Mouse (Mus musculus): ENCODE results near the gene Emilin3. TPM values are rescaled to one million over a fixed set of nuclear protein-coding genes. Genes with fewer than 3 reads are reported as not detected.
"Not testable (repeated sequence)": the region's sequence is repeated elsewhere in the genome, so short reads cannot be mapped to it uniquely, and the experiment has no call there.

Gene Emilin3
- 0.56 and 0.70 TPM in 2 replicates for polyA plus RNA-seq (2011; ENCODE audit: insufficient read depth, insufficient read length, low read depth, missing spikeins)

DNA sequence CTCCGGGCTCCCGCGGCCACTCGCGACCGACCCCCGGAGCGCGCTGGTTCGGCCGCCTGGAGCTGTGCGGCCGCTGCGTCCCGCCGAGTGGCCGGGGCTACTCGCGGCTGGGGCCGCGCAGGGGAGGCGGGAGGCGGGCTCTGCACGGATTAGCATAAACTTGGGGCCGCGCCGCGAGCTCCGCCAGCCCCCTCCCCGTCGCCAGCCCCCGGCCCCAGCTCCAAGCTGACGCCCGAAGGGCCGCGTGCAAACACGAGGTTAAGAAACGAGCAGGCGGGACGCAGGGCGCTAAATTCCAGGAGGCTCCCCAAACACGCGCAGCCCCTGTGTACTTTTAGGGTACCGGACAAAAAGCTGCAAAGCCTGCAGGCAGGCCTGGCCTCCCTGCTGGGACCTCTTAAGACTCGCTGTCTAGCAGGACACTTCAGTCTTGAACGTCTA is at the start of gene Emilin3:
Gene Emilin3, minus strand, starts transcription at position 98 of the 441 bp plus-strand sequence.
- Histone ChIP-seq H3K9ac (ENCODE audit: low read depth, poor library complexity, severe bottlenecking) (peak within 1 kb of the TSS; percentile 65), H3K27ac (ENCODE audit: insufficient read depth, low read length) (no peak within 1 kb of the TSS), H3K36me3 (ENCODE audit: control insufficient read depth, insufficient read depth, low read length, poor library complexity, severe bottlenecking) (no peaks in the 10 kb centered on the region), H3K4me1 (ENCODE audit: control insufficient read depth, insufficient read depth, low read length) (no peaks in the 10 kb centered on the region), H3K9me3 (replicated peaks; ENCODE audit: control insufficient read depth, insufficient read depth, low read length, poor library complexity, severe bottlenecking) (no peaks in the 10 kb centered on the region), H3K4me3 (ENCODE audit: low read depth, low read length) (peak within 1 kb of the TSS; percentile 49), H3K27me3 (ENCODE audit: control insufficient read depth, insufficient read depth, low read length, poor library complexity, severe bottlenecking) (peaks cover 11% of the 10 kb centered on the region)
- TF ChIP-seq CTCF (IDR thresholded peaks at IDR 0.05; ENCODE audit: low read depth, low read length) (no peak), EP300 (IDR thresholded peaks at IDR 0.05; ENCODE audit: insufficient read depth, low read depth, low read length) (no peak), POLR2A (IDR thresholded peaks at IDR 0.05; ENCODE audit: insufficient read depth, low read length) (no peak)

DNA sequence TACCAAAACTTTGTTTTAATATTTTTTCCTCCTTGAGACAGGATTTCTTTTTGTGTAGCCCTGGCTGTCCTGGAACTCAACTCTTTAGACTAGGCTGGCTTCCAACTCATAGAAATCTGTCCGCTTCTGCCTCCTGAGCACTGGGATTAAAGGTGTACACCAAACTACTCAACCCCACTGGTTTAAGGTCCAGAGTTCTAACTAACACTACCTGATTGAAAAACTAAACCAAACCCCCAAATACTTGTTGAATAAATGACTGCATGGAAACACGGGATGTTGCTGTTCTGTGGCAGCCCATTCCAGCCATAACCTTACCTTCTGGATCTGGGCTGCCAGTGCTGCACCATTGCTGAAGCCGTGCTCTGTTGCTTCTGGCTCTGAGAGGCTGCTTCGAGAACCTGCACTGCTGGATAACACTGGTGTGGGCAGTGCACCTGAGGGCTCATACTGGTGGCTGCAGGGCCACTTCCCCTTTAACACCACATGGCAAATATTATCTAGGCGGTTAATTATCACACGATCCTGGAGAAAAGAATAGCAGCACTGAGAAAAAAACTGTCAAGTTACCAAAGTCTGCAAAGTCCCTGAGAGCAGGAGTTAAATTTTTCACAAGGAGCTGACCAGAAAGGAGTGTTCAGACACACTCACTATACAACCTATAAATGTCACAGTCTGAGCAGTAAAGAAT is 49.0 kb upstream of the Emilin3 start:
- TF ChIP-seq EP300 (IDR thresholded peaks at IDR 0.05; ENCODE audit: insufficient read depth, low read depth, low read length) = no peak
- TF ChIP-seq CTCF (IDR thresholded peaks at IDR 0.05; ENCODE audit: low read depth, low read length) = no peak
- Histone ChIP-seq H3K9ac (ENCODE audit: low read depth, poor library complexity, severe bottlenecking) (no peak overlapping the region), H3K4me3 (ENCODE audit: low read depth, low read length) (no peak overlapping the region), H3K27me3 (ENCODE audit: control insufficient read depth, insufficient read depth, low read length, poor library complexity, severe bottlenecking) (no peaks in the 10 kb centered on the region), H3K9me3 (replicated peaks; ENCODE audit: control insufficient read depth, insufficient read depth, low read length, poor library complexity, severe bottlenecking) (no peaks in the 10 kb centered on the region), H3K27ac (ENCODE audit: insufficient read depth, low read length) (no peak overlapping the region), H3K4me1 (ENCODE audit: control insufficient read depth, insufficient read depth, low read length) (no peaks in the 10 kb centered on the region), H3K36me3 (ENCODE audit: control insufficient read depth, insufficient read depth, low read length, poor library complexity, severe bottlenecking) (peaks cover 19% of the 10 kb centered on the region)

DNA sequence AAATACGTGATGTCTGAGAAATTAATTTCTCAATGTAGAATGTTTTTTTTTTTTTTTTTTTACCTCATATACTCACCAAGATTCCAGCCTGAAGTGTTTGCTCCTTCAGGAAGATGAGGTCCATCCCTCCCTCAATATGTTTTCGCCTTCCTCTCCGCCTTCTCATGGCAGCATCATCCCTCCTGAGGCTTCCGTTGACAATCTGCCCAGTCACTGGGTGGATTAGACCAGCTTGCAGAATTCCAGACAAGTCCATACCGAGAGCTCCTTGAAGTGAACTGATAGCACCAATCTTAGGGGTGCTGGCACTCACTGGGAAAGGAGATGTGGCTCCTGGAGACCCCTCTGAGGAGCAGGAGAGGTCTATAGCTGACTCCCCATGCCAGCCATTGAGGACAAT is 47.8 kb upstream of the Emilin3 start:
- Histone ChIP-seq H3K27me3 (ENCODE audit: control insufficient read depth, insufficient read depth, low read length, poor library complexity, severe bottlenecking) (no peaks in the 10 kb centered on the region), H3K9ac (ENCODE audit: low read depth, poor library complexity, severe bottlenecking) (no peak overlapping the region), H3K9me3 (replicated peaks; ENCODE audit: control insufficient read depth, insufficient read depth, low read length, poor library complexity, severe bottlenecking) (no peaks in the 10 kb centered on the region), H3K36me3 (ENCODE audit: control insufficient read depth, insufficient read depth, low read length, poor library complexity, severe bottlenecking) (peaks cover 9% of the 10 kb centered on the region), H3K27ac (ENCODE audit: insufficient read depth, low read length) (no peak overlapping the region), H3K4me3 (ENCODE audit: low read depth, low read length) (no peak overlapping the region), H3K4me1 (ENCODE audit: control insufficient read depth, insufficient read depth, low read length) (no peaks in the 10 kb centered on the region)
- TF ChIP-seq POLR2A (IDR thresholded peaks at IDR 0.05; ENCODE audit: insufficient read depth, low read length) (no peak), EP300 (IDR thresholded peaks at IDR 0.05; ENCODE audit: insufficient read depth, low read depth, low read length) (no peak), CTCF (IDR thresholded peaks at IDR 0.05; ENCODE audit: low read depth, low read length) (no peak)

DNA sequence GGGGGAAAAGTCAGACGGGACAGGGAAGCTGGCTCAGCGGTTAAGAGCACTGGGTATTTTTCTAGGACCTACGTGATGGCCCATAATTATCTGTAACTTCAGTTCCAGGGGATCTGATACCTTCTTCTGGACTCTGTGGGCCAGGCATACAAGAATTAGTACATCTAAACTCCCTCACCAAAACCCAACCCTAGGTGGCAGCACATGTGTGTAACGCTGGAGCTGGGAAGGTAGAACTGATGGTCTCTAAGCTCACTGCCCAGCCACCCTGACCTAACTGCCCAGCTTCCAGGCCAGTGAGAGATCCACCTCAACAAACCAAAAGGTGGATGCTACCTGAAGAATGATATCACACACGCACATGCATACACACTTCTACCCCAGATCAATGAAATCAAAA is 46.6 kb upstream of the Emilin3 start:
- H3K4me1 ChIP-seq (ENCODE audit: control insufficient read depth, insufficient read depth, low read length) = no peaks in the 10 kb centered on the region
- peaks cover 11% of the 10 kb centered on the region for H3K36me3 ChIP-seq (ENCODE audit: control insufficient read depth, insufficient read depth, low read length, poor library complexity, severe bottlenecking)

DNA sequence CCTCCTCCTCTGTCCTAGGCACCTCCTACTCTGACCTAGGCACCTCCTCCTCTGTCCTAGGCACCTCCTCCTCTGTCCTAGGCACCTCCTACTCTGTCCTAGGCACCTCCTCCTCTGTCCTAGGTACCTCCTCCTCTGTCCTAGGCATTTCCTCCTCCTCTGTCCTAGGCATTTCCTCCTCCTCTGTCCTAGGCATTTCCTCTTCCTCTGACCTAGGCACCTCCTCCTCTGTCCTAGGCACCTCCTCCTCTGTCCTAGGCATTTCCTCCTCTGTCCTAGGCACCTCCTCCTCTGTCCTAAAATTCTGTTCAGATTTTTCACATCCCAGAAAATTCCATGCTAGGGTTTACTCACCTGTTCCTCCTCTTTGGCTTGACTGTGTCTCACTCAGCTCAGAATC is 45.7 kb upstream of the Emilin3 start:
- not testable (repeated sequence) for H3K9ac ChIP-seq (ENCODE audit: low read depth, poor library complexity, severe bottlenecking); H3K4me3 ChIP-seq (ENCODE audit: low read depth, low read length); H3K27me3 ChIP-seq (ENCODE audit: control insufficient read depth, insufficient read depth, low read length, poor library complexity, severe bottlenecking); H3K27ac ChIP-seq (ENCODE audit: insufficient read depth, low read length); H3K9me3 ChIP-seq (replicated peaks; ENCODE audit: control insufficient read depth, insufficient read depth, low read length, poor library complexity, severe bottlenecking); H3K4me1 ChIP-seq (ENCODE audit: control insufficient read depth, insufficient read depth, low read length)
- peaks cover 11% of the 10 kb centered on the region for H3K36me3 ChIP-seq (ENCODE audit: control insufficient read depth, insufficient read depth, low read length, poor library complexity, severe bottlenecking)

More for the DNA sequence above, 46.6 kb upstream of the Emilin3 start:
- H3K27me3 ChIP-seq (ENCODE audit: control insufficient read depth, insufficient read depth, low read length, poor library complexity, severe bottlenecking) = no peaks in the 10 kb centered on the region
- TF ChIP-seq CTCF (IDR thresholded peaks at IDR 0.05; ENCODE audit: low read depth, low read length) (peak; percentile 11), EP300 (IDR thresholded peaks at IDR 0.05; ENCODE audit: insufficient read depth, low read depth, low read length) (no peak)
- H3K4me3 ChIP-seq (ENCODE audit: low read depth, low read length) = no peak overlapping the region
- H3K9me3 ChIP-seq (replicated peaks; ENCODE audit: control insufficient read depth, insufficient read depth, low read length, poor library complexity, severe bottlenecking) = no peaks in the 10 kb centered on the region
- H3K27ac ChIP-seq (ENCODE audit: insufficient read depth, low read length) = no peak overlapping the region
- no peak overlapping the region for H3K9ac ChIP-seq (ENCODE audit: low read depth, poor library complexity, severe bottlenecking)

DNA sequence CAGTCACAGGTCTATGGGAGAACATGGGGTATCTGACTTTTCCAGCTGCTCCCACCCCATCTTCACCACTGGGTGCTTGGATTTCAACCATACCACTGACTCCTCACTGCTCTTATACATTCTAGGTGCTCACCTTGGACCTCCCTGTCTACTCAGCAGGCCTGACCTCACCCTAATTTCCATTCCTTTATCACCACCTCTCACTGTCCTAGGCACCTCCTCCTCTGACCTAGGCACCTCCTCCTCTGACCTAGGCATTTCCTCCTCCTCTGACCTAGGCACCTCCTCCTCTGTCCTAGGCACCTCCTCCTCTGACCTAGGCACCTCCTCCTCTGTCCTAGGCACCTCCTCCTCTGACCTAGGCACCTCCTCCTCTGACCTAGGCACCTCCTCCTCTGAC is 45.2 kb upstream of the Emilin3 start:
- not testable (repeated sequence) for H3K4me1 ChIP-seq (ENCODE audit: control insufficient read depth, insufficient read depth, low read length); H3K27ac ChIP-seq (ENCODE audit: insufficient read depth, low read length); H3K27me3 ChIP-seq (ENCODE audit: control insufficient read depth, insufficient read depth, low read length, poor library complexity, severe bottlenecking); H3K9me3 ChIP-seq (replicated peaks; ENCODE audit: control insufficient read depth, insufficient read depth, low read length, poor library complexity, severe bottlenecking); H3K4me3 ChIP-seq (ENCODE audit: low read depth, low read length); H3K9ac ChIP-seq (ENCODE audit: low read depth, poor library complexity, severe bottlenecking)
- peaks cover 11% of the 10 kb centered on the region for H3K36me3 ChIP-seq (ENCODE audit: control insufficient read depth, insufficient read depth, low read length, poor library complexity, severe bottlenecking)

Measured in ES-Bruce4 (cell line).